Mouse (Mus musculus) bone marrow, adult 2 months (tissue): ENCODE measurements around the gene Tuba1c.

Experiments
- CTCF ChIP-seq: fragments of 200-500 bp; IDR thresholded peaks from 2 replicates; pipeline ENCODE4 v1.5.1; 2011; ENCODE audit warnings: low read length, control low read depth; ENCODE audit not compliant: control insufficient read depth, insufficient read depth
- POLR2A ChIP-seq: fragments of 200-500 bp; IDR thresholded peaks from 2 replicates; pipeline ENCODE4 v1.6.1; 2011; ENCODE audit warnings: low read depth, mild to moderate bottlenecking, control low read depth, low read length, borderline replicate concordance; ENCODE audit not compliant: control insufficient read depth

GRCm38 (mm10) chr15:99001451-99001931 lies 28.2 kb upstream of the Tuba1c start:
- TF ChIP-seq POLR2A (no peak), CTCF (no peak)
